Mouse (Mus musculus) neural tube, embryonic 12.5 days (tissue): ENCODE measurements around the gene Homer1. TPM values are rescaled to one million over a fixed set of nuclear protein-coding genes. Genes with fewer than 3 reads are reported as not detected.

Experiments used
- ATAC-seq: fragments of 200-750 bp; cut with Nextera tagmentation; 2 replicates; pipeline ENCODE4 v1.8.0; 2017; ENCODE audit warnings: low read depth, mild to moderate bottlenecking, moderate TSS enrichment, moderate library complexity; ENCODE audit not compliant: low FRiP score
- H3K27ac ChIP-seq: fragments of 300-500 bp; sonication (generic); 2 replicates; pipeline ENCODE4 v1.5.1; 2016
- H3K27me3 ChIP-seq: fragments of 300-500 bp; sonication (generic); replicated peaks from 2 replicates; pipeline ENCODE4 v1.6.1; 2016; ENCODE audit warnings: mild to moderate bottlenecking
- H3K36me3 ChIP-seq: fragments of 300-500 bp; sonication (generic); 2 replicates; pipeline ENCODE4 v1.6.1; 2016; ENCODE audit warnings: mild to moderate bottlenecking
- H3K4me1 ChIP-seq: fragments of 300-500 bp; sonication (generic); 2 replicates; pipeline ENCODE4 v1.6.1; 2016
- H3K4me2 ChIP-seq: fragments of 300-500 bp; sonication (generic); replicated peaks from 2 replicates; pipeline ENCODE4 v1.6.1; 2016; ENCODE audit warnings: mild to moderate bottlenecking
- H3K4me3 ChIP-seq: fragments of 300-500 bp; sonication (generic); 2 replicates; pipeline ENCODE4 v1.5.1; 2016
- H3K9ac ChIP-seq: fragments of 300-500 bp; sonication (generic); 2 replicates; pipeline ENCODE4 v1.6.1; 2016; ENCODE audit warnings: mild to moderate bottlenecking
- H3K9me3 ChIP-seq: fragments of 300-500 bp; sonication (generic); 2 replicates; pipeline ENCODE4 v1.6.1; 2016; ENCODE audit warnings: mild to moderate bottlenecking
- WGBS: fragments of 180-500 bp; shearing (Covaris S2); methylation state at CpG from one replicate; pipeline ENCODE4 v1.1.7; 2016; 5-methylcytosine and 5-hydroxymethylcytosine counted together
- polyA plus RNA-seq: library from polyadenylated mRNA; unstranded; fragments of >200 nt; fragmentation: Nextera tagmentation; extraction: Ambion mirVana; gene quantifications from 2 replicates; pipeline ENCODE4 v1.2.1, GENCODE M21; 2016

Homer1 gene
- polyA plus RNA-seq, 1 experiment from 2014 or later, result 18.2 TPM

- no peaks in the 10 kb centered on the region for H3K9me3 ChIP-seq
- H3K9ac ChIP-seq, result no peak overlapping the region
- no peaks in the 10 kb centered on the region for H3K36me3 ChIP-seq
- no peak for ATAC-seq
- H3K27me3 ChIP-seq, result no peaks in the 10 kb centered on the region
- peak overlapping the region; percentile 74 for H3K4me2 ChIP-seq
- WGBS, result 66% methylated on average over 3 of the region's 3 CpGs
- no peak overlapping the region for H3K4me3 ChIP-seq
- peaks cover 18% of the 10 kb centered on the region for H3K4me1 ChIP-seq
- H3K27ac ChIP-seq, result no peak overlapping the region
Observed at GRCm38 (mm10) chr13:93306545-93306944, 7.1 kb downstream of the Homer1 start.

- Histone ChIP-seq H3K4me2 (peak overlapping the region; percentile 41), H3K4me3 (no peak overlapping the region)
- no peak for ATAC-seq
Observed at GRCm38 (mm10) chr13:93307700-93308099, 8.3 kb downstream of the Homer1 start.

GRCm38 (mm10) chr13:93309295-93309694 is 9.9 kb downstream of the Homer1 start:
- Histone ChIP-seq H3K4me2 (no peak overlapping the region), H3K9ac (no peak overlapping the region), H3K4me3 (no peak overlapping the region), H3K36me3 (no peaks in the 10 kb centered on the region), H3K27ac (no peak overlapping the region), H3K27me3 (no peaks in the 10 kb centered on the region), H3K4me1 (peaks cover 18% of the 10 kb centered on the region), H3K9me3 (no peaks in the 10 kb centered on the region)
- 72% methylated on average over 1 of the region's 1 CpGs for WGBS
- ATAC-seq, result no peak

More at GRCm38 (mm10) chr13:93307700-93308099, 8.3 kb downstream of the Homer1 start:
- Histone ChIP-seq H3K9ac (no peak overlapping the region), H3K9me3 (no peaks in the 10 kb centered on the region), H3K27ac (no peak overlapping the region), H3K27me3 (no peaks in the 10 kb centered on the region), H3K36me3 (no peaks in the 10 kb centered on the region), H3K4me1 (peaks cover 18% of the 10 kb centered on the region)
- 55% methylated on average over 7 of the region's 7 CpGs for WGBS

GRCm38 (mm10) chr13:93312518-93312917 is 13.1 kb downstream of the Homer1 start:
- Histone ChIP-seq H3K27me3 (no peaks in the 10 kb centered on the region), H3K4me2 (no peak overlapping the region), H3K4me3 (no peak overlapping the region), H3K27ac (no peak overlapping the region), H3K9me3 (no peaks in the 10 kb centered on the region), H3K9ac (no peak overlapping the region), H3K36me3 (no peaks in the 10 kb centered on the region), H3K4me1 (peaks cover 12% of the 10 kb centered on the region)
- ATAC-seq, result no peak

GRCm38 (mm10) chr13:93314322-93314721 is 14.9 kb downstream of the Homer1 start:
- H3K27me3 ChIP-seq, result no peaks in the 10 kb centered on the region
- WGBS, result 89% methylated on average over 4 of the region's 4 CpGs
- no peaks in the 10 kb centered on the region for H3K9me3 ChIP-seq
- no peak for ATAC-seq
- H3K4me3 ChIP-seq, result no peak overlapping the region
- no peaks in the 10 kb centered on the region for H3K4me1 ChIP-seq
- no peak overlapping the region for H3K9ac ChIP-seq
- H3K36me3 ChIP-seq, result no peaks in the 10 kb centered on the region
- H3K27ac ChIP-seq, result no peak overlapping the region
- H3K4me2 ChIP-seq, result no peak overlapping the region

- no peaks in the 10 kb centered on the region for H3K9me3 ChIP-seq
- H3K36me3 ChIP-seq, result no peaks in the 10 kb centered on the region
- H3K4me3 ChIP-seq, result no peak overlapping the region
- H3K4me2 ChIP-seq, result no peak overlapping the region
- no peak for ATAC-seq
- H3K27ac ChIP-seq, result no peak overlapping the region
- H3K9ac ChIP-seq, result no peak overlapping the region
- WGBS, result 90% methylated on average over 5 of the region's 5 CpGs
- no peaks in the 10 kb centered on the region for H3K4me1 ChIP-seq
- no peaks in the 10 kb centered on the region for H3K27me3 ChIP-seq
Observed at GRCm38 (mm10) chr13:93320089-93320488, 20.7 kb downstream of the Homer1 start.

GRCm38 (mm10) chr13:93326326-93326725 is 26.9 kb downstream of the Homer1 start:
- Histone ChIP-seq H3K9ac (no peak overlapping the region), H3K27me3 (no peaks in the 10 kb centered on the region), H3K4me2 (no peak overlapping the region), H3K9me3 (no peaks in the 10 kb centered on the region), H3K4me1 (no peaks in the 10 kb centered on the region), H3K36me3 (no peaks in the 10 kb centered on the region), H3K27ac (no peak overlapping the region), H3K4me3 (no peak overlapping the region)
- no peak for ATAC-seq
- WGBS, result 86% methylated on average over 3 of the region's 3 CpGs

GRCm38 (mm10) chr13:93331721-93332120 is 32.3 kb downstream of the Homer1 start:
- ATAC-seq, result no peak
- no peak overlapping the region for H3K27ac ChIP-seq
- no peak overlapping the region for H3K4me2 ChIP-seq
- no peaks in the 10 kb centered on the region for H3K27me3 ChIP-seq
- no peak overlapping the region for H3K4me3 ChIP-seq
- no peaks in the 10 kb centered on the region for H3K36me3 ChIP-seq
- 91% methylated on average over 2 of the region's 2 CpGs for WGBS
- H3K4me1 ChIP-seq, result no peaks in the 10 kb centered on the region
- no peaks in the 10 kb centered on the region for H3K9me3 ChIP-seq
- no peak overlapping the region for H3K9ac ChIP-seq

- ATAC-seq, result no peak
- Histone ChIP-seq H3K27me3 (no peaks in the 10 kb centered on the region), H3K9ac (no peak overlapping the region), H3K36me3 (no peaks in the 10 kb centered on the region), H3K4me1 (no peaks in the 10 kb centered on the region), H3K27ac (no peak overlapping the region), H3K9me3 (no peaks in the 10 kb centered on the region), H3K4me2 (no peak overlapping the region), H3K4me3 (no peak overlapping the region)
- 96% methylated on average over 13 of the region's 13 CpGs for WGBS
Observed at GRCm38 (mm10) chr13:93332491-93332890, 33.1 kb downstream of the Homer1 start.

GRCm38 (mm10) chr13:93335337-93335736 is 35.9 kb downstream of the Homer1 start:
- no peaks in the 10 kb centered on the region for H3K36me3 ChIP-seq
- no peaks in the 10 kb centered on the region for H3K27me3 ChIP-seq
- H3K27ac ChIP-seq, result no peak overlapping the region
- H3K4me1 ChIP-seq, result no peaks in the 10 kb centered on the region
- 85% methylated on average over 3 of the region's 3 CpGs for WGBS
- H3K9me3 ChIP-seq, result no peaks in the 10 kb centered on the region
- no peak for ATAC-seq
- no peak overlapping the region for H3K4me3 ChIP-seq
- no peak overlapping the region for H3K4me2 ChIP-seq
- H3K9ac ChIP-seq, result no peak overlapping the region

GRCm38 (mm10) chr13:93338394-93338793 is 39.0 kb downstream of the Homer1 start:
- Histone ChIP-seq H3K9ac (no peak overlapping the region), H3K36me3 (no peaks in the 10 kb centered on the region), H3K27ac (no peak overlapping the region), H3K4me1 (no peaks in the 10 kb centered on the region), H3K9me3 (no peaks in the 10 kb centered on the region), H3K4me3 (no peak overlapping the region), H3K27me3 (no peaks in the 10 kb centered on the region), H3K4me2 (no peak overlapping the region)
- 72% methylated on average over 5 of the region's 5 CpGs for WGBS
- no peak for ATAC-seq

GRCm38 (mm10) chr13:93340555-93341278 is 41.3 kb downstream of the Homer1 start:
- H3K9ac ChIP-seq, result no peak overlapping the region
- no peaks in the 10 kb centered on the region for H3K4me1 ChIP-seq

GRCm38 (mm10) chr13:93342641-93343040 is 43.2 kb downstream of the Homer1 start:
- no peak overlapping the region for H3K4me3 ChIP-seq
- H3K4me2 ChIP-seq, result no peak overlapping the region
- no peaks in the 10 kb centered on the region for H3K9me3 ChIP-seq
- H3K4me1 ChIP-seq, result no peaks in the 10 kb centered on the region
- H3K9ac ChIP-seq, result no peak overlapping the region
- WGBS, result 69% methylated on average over 5 of the region's 5 CpGs
- ATAC-seq, result no peak
- no peaks in the 10 kb centered on the region for H3K27me3 ChIP-seq
- H3K27ac ChIP-seq, result no peak overlapping the region
- H3K36me3 ChIP-seq, result no peaks in the 10 kb centered on the region

More at GRCm38 (mm10) chr13:93340555-93341278, 41.3 kb downstream of the Homer1 start:
- Histone ChIP-seq H3K4me3 (no peak overlapping the region), H3K27ac (no peak overlapping the region), H3K27me3 (no peaks in the 10 kb centered on the region), H3K4me2 (no peak overlapping the region), H3K36me3 (no peaks in the 10 kb centered on the region), H3K9me3 (no peaks in the 10 kb centered on the region)
- no peak for ATAC-seq
- 86% methylated on average over 3 of the region's 3 CpGs for WGBS
